Mouse (Mus musculus) heart, adult 9 months (tissue): Measurements from ENCODE around the gene Tcf20.

Source experiments
- DNase-seq, 2 experiments: peaks; one replicate each; pipeline ENCODE4 v3.0.0; 2022; ENCODE audit warnings: low spot score in 2 of 2

The Tcf20 gene

DNA sequence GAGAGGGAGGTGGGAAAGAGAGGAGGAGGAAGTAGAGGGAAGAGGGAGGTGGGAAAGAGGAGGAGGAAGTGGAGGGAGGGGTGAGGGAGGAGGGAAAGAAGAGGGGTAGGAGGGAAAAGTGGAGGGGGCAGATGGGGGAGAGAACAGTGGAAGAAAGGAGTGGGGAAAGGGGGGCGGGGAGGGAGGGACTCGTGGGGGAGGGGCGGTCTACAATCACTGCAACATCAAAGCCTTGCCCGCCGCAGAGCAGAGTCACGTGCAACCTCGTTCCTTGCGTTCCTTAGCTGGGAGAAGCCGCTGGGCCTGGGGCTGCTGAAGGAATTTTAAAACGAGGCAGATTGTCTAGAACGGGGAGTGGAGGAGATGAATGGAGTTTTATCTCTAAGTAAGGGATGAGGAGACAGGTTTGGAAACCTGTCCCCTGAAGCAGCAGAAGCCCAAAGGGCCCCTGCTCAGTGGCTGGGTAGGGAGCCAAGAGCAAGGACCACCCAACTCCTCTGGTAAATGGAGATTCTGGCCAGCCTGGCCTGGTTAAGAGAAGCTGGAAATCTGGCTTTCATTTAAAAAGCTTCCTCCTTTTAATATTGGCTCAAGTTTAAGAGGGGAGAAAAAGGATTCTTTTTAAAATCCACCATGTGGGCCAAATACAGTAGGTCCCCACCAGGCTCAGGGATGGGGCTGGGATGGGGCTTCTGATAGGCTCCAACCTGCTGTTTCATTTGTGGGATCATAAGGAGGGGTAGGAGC lies 62.8 kb downstream of the Tcf20 start:
- no peak for DNase-seq

DNA sequence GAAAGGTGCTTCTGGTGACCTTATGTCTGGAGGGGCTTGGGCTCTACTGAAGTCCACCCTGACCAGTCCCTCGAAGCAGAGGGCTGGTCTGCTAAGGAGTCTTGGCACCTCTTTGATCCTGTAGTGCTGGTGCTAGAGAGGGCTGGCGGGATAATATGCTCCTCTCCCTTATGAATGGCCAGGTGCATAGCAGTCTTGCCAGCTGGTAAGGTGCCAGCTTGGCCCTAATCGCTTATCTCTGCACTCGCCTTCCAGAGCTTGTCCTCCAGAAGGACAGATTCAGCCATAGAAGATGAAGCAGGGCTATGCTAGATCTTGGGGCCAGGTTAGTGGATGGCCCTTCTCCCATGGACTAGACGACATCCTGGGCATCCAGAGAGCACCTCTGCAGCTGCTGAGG lies 64.1 kb downstream of the Tcf20 start:
- no peak for DNase-seq

DNA sequence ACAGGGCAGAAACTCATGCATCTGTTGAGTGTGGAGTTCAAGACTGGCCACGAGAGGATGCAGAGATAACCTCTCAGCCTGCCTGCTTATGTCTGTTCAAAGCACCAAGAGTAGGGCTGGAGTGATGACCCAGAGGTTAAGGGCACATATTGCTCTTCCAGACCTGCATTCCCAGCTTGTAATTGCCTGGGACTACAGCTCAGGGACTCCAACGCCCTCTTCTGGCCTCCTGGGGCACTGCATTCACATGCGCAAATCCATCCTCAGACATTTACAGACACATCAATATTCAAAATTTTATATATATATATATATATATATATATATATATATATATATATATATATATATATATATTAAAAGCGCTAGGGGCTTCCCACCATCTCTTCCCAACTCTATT lies 64.9 kb downstream of the Tcf20 start:
- DNase-seq = no peak

DNA sequence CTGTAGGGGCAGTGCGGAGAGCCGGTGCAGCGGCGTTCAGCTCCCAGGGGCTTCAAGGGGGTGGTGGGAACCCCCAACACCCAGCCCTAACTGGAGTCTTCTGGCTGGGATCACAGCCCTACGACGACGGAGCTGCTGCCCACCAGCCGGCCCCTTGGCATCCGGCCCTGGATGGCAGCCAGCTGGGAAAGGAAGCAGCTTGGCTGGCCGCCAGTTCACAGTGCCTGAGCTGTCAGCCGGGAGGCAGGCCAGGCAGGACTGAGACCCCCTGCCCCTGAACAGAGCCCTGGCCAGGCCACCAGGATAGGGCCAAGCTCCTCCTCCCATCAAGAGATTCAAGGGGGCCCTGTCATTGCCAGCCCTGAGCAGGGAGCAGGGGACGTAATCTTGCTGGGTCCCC lies 65.6 kb downstream of the Tcf20 start:
- peak; percentile 36 to 53 for DNase-seq

DNA sequence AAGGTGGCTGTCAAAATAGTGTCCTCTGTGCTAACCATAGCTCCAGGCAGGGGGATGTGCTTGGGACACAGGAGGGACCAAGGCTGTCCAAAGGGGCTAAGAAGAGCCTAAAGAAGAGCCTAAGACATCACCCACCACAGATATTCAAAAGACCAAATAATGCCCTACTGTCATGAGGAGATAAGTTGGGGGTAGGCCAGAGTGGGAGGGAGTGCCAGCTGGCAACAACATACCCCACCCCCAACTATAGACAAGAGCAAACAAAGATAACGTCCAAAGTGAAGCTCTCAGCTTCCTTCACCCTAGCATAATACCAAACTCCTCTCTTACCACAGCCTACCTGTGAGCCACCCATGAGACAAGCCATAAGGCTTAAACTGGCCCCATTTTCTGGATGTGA lies 66.1 kb downstream of the Tcf20 start:
- no peak for DNase-seq

DNA sequence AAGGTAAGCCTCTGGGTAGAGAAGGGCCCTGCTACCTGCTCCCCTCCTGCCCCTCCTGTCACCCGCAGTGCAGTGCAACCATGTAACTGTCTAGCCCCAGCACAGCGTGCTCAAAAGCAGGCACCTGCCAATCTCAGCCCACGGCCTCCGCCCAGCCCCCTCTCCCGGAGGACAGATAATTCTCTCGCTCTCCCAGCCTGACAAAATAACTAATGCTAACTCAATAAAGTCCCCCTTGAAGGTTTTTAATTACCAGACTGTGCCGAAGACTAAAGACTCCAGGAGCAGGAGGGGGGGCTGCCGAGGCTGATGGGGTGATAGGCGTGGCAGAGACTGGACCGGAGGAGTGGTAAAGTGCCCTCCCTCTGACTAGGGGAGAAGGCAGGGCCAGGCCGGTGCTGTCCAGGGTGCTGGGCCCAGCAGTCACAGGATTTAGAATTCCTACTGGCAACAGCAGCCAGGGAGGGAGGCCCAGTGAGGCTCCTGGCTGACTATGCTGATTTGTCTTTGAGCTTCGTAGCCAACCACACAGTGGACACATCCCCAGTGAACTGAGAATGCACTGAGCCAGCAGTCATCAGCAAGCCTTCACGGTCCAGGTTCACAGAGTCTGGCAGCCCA lies 66.7 kb downstream of the Tcf20 start:
- DNase-seq = peak; percentile 32 to 53

DNA sequence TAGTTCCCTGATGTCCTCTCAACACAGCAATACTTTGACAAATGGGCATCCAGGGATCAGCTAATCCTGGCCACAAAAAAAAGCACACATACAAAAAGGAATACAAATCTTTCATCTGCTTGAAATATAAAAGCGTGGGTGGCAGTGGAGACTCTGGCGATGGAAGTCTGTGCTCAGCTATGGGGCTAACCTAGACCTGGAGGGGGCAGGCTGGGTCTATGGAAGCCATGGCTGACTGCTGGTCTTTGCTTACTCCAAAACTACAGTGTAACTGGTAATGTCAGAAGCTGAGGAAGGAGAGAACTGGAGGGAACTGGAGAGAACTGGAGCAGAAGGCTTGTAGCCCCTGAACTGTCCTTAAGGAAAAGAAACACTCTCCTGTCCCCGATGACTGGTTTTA lies 69.7 kb downstream of the Tcf20 start:
- no peak for DNase-seq

DNA sequence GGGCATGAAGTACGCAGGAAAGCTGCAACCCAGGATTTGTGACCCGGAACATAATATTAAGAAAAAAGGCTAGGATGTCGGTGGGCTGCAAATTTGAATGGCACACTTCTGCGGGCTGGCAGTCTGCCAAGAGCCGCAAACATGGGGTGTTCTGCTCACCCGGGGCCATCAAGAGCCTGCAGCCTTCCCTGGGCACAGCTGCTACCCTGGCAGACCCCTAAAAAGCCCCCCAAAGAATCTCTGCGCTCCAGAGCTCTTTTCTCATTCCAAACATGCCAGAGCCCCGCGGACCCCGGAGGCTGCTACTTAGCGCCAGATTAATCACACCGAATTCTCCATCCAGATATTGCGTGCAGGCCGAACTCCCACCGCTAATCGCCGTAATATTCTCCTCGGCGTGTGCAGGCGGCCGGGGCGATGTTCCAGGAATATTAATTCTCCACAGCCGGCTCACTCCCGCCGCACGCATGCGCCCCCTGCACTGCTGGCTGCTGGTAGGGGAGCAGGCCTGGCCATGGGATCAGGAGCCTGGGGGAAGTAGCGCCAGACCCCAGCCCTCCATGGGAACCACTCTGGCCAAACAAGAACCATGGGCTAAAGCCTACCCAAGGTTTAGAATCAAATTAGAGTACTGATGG lies 70.3 kb downstream of the Tcf20 start:
- no peak for DNase-seq

DNA sequence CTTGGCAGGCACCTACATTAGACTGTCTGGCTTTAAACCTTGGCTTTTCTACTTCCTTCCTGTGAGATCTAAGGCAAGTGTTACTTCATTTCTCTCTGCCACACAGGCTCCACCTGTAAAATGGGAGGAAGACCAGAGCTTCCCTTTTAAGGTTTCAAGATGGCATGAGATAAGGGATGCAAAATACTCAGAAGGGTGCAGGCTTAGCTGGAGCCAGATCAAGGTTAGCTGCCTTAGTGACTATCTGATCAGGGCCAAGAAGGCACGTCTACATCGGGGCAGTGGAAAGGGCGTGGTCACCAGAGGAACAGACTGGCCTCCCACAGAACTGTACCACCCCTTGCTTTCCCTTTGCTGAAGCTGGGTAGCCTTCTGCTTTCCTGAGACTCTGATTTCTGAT lies 73.2 kb downstream of the Tcf20 start:
- no peak for DNase-seq

DNA sequence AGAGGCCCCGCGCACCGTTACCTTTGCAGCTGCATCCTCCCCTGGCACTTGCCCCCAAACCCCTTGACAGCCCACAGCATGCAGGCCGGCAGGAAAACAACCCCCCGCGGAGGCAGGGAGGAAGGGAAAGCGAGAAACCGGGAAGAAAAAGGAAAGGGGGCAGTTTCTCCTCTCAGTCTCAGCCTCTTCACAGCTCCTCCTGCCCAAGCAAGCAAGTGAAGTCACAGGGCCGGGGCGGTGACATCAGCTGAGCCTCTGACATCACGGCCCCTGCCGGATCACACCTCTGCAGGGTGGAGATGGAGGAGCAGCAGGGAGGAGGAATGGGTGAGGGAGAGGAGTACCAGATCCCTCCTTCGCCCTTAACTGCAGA lies 75.7 kb downstream of the Tcf20 start:
- DNase-seq = no peak

DNA sequence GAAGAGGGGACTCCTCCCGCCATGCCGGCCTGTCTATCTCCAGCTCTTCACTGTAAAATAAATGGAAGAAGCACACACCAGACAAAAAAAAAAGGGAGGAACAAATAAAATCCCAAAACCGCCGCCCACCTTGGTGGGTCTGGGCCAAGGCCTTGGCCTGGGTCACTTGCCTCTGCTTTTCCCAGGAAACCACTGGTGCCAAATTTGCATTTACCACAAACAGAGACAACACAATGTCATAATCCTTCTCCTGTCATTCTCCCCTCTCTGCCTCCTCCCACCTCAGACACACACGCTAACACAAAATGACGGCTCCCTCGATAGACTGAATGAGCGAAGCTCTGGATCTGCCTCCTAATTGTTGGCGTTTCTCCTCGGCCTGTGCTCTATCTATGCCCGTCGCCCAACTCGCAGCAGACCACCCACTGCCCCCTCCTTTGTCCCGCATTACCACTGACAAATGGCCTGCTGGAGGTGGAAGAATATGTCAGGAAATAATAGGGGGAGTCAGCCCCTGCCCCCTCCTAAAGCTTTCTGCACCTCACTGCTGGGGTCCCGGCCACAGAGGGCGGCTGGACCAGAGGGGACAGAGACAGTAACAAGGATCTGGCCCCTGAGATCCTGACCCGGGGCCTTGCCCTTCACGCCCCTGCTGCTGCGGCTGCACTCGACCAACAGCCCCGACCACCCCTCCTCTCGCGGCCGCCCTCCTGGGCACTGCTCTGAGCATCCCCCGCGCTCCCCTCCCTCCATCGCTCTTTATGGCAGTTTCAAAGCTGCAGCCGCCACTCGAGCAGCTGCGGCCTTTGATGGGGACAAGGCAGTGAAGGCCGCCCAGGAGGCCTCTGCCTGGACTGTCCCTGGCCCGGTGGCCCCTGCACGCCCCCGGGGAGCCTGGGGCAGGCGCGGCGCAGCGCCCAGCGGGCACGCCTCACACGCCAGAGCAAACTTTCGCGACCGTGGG lies 76.4 kb downstream of the Tcf20 start:
- no peak for DNase-seq

DNA sequence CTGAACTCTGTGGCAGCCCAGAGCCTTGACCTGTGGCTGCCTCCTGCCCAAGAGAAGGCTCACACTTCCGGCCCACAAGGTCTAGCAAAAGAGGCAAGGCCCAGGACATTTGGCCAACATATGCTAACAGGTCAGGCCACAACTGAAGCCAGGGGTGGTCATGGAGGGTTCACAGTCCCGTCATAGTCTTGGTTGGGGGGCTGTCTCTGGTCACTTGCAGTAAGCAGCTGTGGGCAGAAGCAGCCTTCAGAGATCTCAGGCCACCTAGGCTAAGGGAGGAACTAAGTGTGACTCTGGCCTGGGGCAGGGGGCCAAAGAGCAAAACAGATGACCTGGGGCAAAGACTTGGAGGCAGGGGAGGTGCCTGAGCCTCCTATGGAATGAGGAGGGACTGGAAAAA lies 77.1 kb downstream of the Tcf20 start:
- no peak for DNase-seq

DNA sequence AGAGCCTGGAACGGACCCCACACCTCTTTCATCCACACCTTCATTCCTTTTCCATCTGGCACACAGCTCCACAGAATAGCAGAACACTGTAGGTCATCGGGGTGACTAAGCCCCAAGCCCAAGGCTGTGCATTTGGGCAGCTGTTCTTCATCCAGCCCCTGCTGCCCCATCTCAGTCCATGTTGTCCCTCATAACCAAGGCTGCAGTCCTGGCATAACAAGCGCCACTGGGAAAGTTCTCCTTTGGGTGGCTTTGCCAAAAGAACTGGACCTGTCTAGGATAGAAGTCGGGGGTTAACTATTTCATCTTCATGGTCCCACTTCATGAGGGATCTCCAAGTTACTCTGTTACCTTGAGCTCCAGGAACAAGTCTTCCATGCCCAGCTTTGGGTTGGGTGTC lies 77.9 kb downstream of the Tcf20 start:
- DNase-seq = no peak

DNA sequence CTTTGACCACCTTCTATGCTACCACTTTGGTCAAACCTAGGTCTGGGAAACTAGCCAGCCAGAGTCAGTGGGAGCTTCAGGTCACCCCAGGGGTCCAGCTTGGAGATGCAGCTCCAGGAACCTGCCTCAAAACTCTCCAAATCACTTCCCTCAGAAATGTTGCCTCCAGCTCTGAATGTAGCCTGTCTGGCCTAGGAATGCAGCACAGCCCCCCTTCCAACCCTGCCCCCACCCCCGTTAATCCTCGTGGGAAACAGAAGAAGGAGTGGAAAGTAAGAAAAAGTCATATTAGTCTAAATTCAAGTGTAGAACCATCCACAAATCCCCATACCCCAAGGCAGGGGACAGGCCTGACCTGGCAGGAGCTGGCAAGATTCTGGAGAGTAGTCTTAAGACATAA lies 79.2 kb downstream of the Tcf20 start:
- no peak for DNase-seq

DNA sequence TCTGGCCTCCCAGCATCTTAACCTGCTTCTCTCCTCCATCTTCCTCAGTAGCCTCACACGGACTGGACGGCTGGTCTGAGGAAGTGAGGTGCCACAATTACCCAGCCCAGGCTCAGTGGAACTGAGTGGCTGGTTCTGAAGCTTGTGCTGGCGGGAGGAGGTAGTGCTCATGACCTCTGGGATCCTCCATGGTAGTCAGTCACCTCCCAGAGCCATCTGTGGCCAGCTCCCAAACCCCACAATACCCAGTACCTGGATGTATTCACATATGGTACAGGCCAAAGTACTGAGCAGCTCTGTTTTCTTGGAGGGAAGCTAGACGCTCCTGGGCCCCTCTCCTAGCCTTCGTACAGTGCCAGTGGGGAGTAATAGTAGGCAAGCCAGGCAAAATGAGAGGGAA lies 80.4 kb downstream of the Tcf20 start:
- no peak for DNase-seq

DNA sequence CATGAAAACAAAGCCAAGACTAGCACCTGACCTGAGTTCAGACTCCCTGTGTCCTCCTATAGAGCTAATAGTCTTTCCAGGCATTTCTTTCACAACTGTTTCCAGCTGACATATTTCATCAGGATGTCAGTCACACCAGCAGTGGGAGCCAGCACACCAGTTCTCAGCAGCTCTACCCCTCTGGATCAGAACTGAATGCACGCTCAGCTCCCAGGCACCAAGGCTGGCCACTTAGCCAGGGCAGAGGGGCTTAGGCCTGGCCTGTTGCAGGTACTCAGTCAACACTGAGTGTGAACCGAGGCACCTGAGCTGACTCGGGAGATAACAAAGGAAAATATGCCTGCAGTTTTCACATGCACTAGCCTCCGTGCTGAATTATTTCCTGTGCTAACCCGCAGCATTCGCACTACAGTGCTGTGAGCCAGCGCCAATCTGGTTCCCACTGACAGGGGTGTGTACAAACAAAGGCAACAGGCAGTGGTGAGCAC lies 81.1 kb downstream of the Tcf20 start:
- no peak for DNase-seq

DNA sequence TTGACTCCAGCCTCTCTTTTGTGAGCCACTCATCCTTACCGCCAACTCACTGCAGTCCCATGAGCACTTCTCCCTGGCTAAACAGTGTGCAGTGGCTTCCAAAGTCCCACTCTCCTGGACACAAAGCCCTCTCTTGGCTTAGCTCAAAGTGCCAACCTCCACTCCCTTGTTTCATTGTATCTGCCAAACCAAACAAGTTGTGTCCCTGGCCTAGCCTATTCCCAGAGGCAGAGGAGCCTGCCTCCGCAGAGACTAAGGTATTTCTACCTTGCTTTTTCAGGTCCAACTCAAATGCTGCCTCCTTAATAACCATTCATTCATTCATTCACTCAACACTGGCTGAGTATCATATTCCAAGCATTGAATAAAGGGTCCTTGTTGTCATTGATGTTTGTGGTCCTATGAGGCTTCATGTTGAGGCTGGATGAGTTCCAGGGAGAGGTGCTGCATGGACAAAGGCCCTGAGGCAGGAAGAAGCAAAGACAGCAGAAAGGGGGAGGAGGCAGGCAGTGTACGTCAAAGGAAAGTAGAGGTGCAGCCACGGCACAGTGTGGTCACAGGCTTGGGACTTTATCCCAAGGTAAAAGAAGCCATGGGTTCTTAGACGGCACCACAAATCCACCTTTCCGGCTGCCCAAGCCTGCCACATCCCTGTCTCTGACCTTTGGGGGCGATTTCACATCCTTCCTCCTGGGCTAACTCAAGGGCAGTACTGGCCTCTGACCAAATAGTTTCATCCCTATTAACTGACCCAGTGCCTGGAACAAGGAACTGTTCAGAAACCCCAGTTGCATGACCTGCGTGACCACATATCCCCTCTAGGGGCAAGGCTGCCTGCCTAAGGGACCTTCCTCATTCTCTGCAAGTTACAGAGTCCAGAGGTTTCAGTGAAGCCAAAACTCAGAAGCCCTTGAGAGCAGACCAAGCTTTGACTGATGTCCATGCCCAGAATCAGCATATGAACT lies 82.0 kb downstream of the Tcf20 start:
- no peak for DNase-seq

DNA sequence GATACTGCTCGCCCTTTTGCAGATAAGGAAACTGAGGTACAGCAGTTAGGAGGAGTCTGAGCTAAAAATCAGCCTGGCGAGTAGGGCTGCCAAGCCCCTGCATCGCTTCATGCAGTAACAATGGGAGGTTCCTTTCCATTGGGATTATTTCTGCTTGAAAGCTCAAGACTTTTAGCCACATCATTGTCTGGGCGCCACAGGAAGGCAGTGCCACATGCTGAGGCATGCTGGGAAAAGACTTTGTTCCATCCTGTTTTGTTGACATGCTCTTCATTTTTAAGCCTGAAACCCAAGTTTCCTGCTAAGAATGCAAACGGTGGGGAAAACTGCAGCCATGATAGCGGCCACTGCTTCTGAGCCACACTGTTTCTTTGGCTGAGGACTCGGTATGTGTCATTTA lies 83.1 kb downstream of the Tcf20 start:
- no peak for DNase-seq

DNA sequence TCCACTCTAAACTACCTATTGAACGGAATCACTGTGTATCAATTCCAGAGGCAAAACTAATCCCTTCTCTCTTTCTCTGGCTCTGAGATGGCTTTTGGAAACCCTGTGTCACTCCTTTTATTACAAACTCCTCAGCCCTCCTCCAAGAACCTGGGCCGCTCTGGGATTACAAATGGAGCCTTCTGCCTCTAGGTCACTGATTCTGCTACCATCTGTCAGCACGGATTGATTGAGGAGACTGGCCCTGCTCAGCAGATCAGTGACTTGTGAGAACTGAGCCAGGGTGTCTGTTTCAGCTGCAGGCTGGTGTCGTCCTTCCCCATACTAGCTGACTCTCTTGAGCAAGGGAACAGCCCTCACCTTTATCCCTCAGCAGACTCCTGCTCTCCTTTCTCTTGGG lies 85.2 kb downstream of the Tcf20 start:
- no peak for DNase-seq

DNA sequence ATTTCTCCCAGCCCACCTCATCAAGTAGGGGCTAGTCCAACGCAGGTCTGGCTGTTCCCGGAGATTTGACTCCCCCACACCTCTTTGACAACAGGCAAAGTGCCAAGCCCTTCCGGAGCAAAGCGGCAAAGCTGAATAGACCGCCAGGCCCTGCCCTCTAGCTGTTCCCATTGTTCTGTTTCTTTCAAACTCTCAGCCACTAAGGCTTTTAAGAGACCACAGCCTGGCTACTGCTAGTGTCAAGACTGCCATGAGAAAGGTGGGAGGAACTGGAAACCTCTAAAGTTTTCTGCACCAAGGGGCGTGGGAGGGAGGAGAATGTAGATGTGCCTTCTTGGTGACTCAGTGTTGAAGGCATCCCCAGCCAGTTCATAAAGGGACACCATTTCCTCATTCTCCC lies 86.4 kb downstream of the Tcf20 start:
- DNase-seq = no peak

DNA sequence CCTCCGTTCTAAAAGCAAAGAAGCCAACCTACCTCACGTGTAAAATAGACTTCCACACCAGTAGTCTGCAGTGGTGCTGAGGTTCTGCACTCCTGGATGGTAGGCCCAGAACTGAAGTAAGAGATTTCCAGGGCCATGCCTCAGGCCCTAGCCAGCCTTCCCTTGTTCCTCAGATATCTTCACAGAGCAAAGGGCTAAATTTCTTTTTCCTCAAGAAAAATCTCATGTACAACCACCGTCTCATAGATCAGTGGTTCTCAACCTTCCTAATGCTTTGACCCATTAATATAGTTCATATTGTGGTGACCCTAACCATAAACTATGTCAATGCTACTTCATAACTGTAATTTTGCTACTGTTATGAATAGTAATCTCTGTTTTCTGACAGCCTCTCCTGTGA lies 87.3 kb downstream of the Tcf20 start:
- DNase-seq = no peak
